Mouse (Mus musculus) ES-Bruce4 (cell line): ENCODE measurements at regions not wholly inside any gene's neighbourhood (a gene's known extent, or its start where the extent isn't known, plus 50 kb on each side); places are given as distances from the start of the nearest gene placed in this dataset.

Source experiments
- CTCF ChIP-seq: IDR thresholded peaks from one replicate; pipeline ENCODE4 v1.8.1; 2011; ENCODE audit warnings: low read depth, low read length
- EP300 ChIP-seq: IDR thresholded peaks from 2 replicates; pipeline ENCODE4 v1.6.1; 2011; ENCODE audit warnings: low read depth, low read length; ENCODE audit not compliant: insufficient read depth
- POLR2A ChIP-seq: IDR thresholded peaks from one replicate; pipeline ENCODE4 v1.8.1; 2011; ENCODE audit warnings: low read length; ENCODE audit not compliant: insufficient read depth

- TF ChIP-seq POLR2A = no peak
- TF ChIP-seq EP300 = no peak
- TF ChIP-seq CTCF = no peak
Observed at GRCm38 (mm10) chr5:133963301-133963700, 136.2 kb upstream of the Castor2 start.
